Mouse (Mus musculus): ENCODE data around the gene Zfp13. TPM values are rescaled to one million over a fixed set of nuclear protein-coding genes. Genes with fewer than 3 reads are reported as not detected.

Zfp13 gene
- polyA plus RNA-seq, 1 experiment from 2014 or later = 24.1 TPM

DNA sequence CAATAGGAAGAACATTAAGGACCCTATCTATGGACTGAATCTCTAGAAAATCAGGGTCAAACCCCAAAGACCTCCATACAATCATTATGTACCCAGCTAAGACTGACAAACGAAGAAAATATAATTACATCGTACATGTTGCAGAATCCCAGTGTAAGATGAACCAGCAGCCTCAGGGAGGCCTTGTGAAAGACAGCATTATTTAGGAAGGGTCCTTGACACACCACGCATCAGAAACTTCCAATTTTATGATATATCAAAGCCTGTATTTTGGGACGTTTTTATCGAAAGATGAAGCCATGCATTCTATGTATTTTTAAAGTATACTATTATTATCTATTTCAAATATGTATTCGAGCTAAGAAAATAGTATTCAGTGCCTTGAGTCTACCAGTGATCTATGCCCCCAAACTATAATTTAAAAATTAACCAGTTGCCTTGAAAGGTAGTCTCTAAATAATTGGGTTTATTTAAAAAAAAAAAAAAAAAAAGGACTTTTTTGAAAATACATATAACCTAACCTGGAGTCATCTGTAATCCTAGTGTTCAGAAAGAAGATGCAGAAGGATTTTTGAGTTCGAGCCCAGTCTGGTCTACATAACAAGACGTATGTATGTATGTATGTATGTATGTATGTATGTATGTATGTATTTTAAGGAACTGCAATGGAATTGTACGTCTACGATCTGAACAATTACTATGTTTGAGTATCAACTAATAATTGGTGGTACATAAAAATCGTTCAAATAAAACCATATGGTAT is 51.4 kb downstream of the Zfp13 start:
- H3K4me1 ChIP-seq = peaks cover 19% of the 10 kb centered on the region; the same call in 1 of the 2 replicates
- 52% methylated on average over 11 of the region's 11 CpGs for WGBS
- H3K9me3 ChIP-seq = no peaks in the 10 kb centered on the region
- H3K27ac ChIP-seq = no peak overlapping the region
- H3K36me3 ChIP-seq = no peaks in the 10 kb centered on the region
- H3K4me3 ChIP-seq = 0 out of 2 replicates have a peak overlapping the region, but pooled peaks have one; percentile 64
- H3K27me3 ChIP-seq = no peaks in the 10 kb centered on the region
- no peak overlapping the region for H3K9ac ChIP-seq
- peak overlapping the region; percentile 54; the same call in 1 of the 2 replicates for H3K4me2 ChIP-seq (replicated peaks)
- ATAC-seq (ENCODE audit: insufficient number of reproducible peaks, insufficient read depth, low FRiP score, low TSS enrichment) = no peak

DNA sequence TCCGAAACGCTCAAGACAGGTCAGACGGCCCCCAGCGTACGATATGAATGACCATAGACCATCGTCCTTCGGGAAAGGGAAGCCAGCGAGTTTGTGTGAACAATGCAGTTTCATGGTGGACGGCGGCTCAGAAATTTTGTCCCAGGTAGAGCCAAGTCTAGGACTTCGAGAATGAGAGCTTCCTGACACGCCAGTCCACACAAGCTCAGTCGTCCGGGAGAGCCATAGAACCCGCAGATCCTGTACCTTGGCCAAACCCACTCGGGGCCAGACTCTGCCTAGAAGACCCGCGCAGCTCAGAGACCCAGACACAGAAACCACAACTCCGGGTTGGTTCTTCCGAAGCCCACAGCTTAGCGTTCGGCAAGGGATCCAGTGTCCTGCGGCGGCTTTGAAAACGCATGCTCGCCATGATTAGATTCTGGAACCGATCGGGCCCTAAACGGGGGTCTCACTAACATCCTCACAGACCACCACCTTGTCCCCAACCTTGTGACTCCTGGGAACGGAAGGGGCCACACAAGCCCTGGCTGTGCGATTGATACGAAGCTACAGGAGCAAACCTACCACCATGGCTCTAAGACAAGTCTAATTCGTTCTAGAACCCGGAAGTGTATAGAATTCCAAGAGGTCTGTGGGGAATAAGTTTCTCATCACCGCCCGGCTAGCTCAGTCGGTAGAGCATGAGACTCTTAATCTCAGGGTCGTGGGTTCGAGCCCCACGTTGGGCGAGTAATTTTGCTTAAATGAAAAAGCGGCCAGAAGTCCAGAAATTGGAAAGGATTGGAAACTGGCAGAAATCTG is 52.4 kb downstream of the Zfp13 start:
- peak overlapping the region; percentile 50 for H3K9ac ChIP-seq
- H3K4me2 ChIP-seq (replicated peaks) = peak overlapping the region; percentile 54
- peaks cover 19% of the 10 kb centered on the region; the same call in 1 of the 2 replicates for H3K4me1 ChIP-seq
- peak overlapping the region; percentile 64 for H3K4me3 ChIP-seq
- ATAC-seq (ENCODE audit: insufficient number of reproducible peaks, insufficient read depth, low FRiP score, low TSS enrichment) = no peak
- H3K9me3 ChIP-seq = no peaks in the 10 kb centered on the region
- H3K27me3 ChIP-seq = peaks cover 4% of the 10 kb centered on the region; the same call in 1 of the 2 replicates
- peak overlapping the region; percentile 42 for H3K27ac ChIP-seq
- 1% methylated on average over 42 of the region's 42 CpGs for WGBS
- H3K36me3 ChIP-seq = no peaks in the 10 kb centered on the region

DNA sequence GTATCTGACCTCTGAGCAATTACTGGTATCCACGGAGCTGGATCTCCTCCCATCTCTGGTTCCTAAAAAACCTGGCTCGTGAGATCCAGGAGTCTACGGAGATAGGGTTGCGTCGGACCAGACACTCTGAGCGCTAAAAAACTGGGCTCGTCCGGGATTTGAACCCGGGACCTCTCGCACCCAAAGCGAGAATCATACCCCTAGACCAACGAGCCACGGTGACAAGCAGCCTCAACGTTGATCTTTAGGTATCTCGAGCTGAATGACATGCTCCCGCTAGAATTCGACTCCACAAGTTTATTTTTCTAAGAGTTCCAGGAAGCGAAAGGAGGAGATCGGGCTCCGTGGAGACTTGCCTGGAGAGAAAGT is 53.0 kb downstream of the Zfp13 start:
- peak overlapping the region; percentile 42; the same call in 1 of the 2 replicates for H3K27ac ChIP-seq

DNA sequence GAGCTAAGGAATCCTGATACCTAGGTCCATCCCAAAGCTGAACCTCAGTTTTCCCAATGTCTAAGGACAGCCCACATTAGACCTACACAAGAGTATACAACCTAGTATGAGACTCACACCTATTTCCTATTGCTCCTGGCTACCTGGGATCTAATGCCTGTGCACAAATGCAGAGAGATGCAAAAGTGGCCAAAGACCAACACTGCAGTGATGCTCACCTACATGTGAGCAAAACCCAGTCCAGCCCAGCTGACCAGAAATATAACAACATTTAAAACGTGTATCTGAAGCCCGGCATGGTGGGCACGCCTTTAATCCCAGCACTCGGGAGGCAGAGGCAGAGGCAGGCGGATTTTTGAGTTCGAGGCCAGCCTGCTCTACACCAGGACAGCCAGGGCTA is 53.4 kb downstream of the Zfp13 start:
- peak overlapping the region; percentile 54; the same call in 1 of the 2 replicates for H3K4me2 ChIP-seq (replicated peaks)
- peaks cover 13% of the 10 kb centered on the region; the same call in 1 of the 2 replicates for H3K27me3 ChIP-seq
- H3K36me3 ChIP-seq = no peaks in the 10 kb centered on the region
- peak overlapping the region; percentile 64 for H3K4me3 ChIP-seq
- H3K9me3 ChIP-seq = no peaks in the 10 kb centered on the region
- H3K4me1 ChIP-seq = peaks cover 12% of the 10 kb centered on the region; the same call in 1 of the 2 replicates
- H3K27ac ChIP-seq = no peak overlapping the region
- H3K9ac ChIP-seq = no peak overlapping the region
- no peak for ATAC-seq (ENCODE audit: insufficient number of reproducible peaks, insufficient read depth, low FRiP score, low TSS enrichment)
- WGBS = 6% methylated on average over 6 of the region's 6 CpGs

More for the DNA sequence above, 53.0 kb downstream of the Zfp13 start:
- Histone ChIP-seq H3K27me3 (peaks cover 10% of the 10 kb centered on the region; the same call in 1 of the 2 replicates), H3K9ac (peak overlapping the region; percentile 50; the same call in 1 of the 2 replicates), H3K4me2 (replicated peaks) (peak overlapping the region; percentile 54), H3K4me1 (peaks cover 16% of the 10 kb centered on the region; the same call in 1 of the 2 replicates), H3K4me3 (peak overlapping the region; percentile 64), H3K9me3 (no peaks in the 10 kb centered on the region), H3K36me3 (no peaks in the 10 kb centered on the region)
- ATAC-seq (ENCODE audit: insufficient number of reproducible peaks, insufficient read depth, low FRiP score, low TSS enrichment) = 0 out of 2 replicates have a peak, but pooled peaks have one; percentile 4
- 2% methylated on average over 20 of the region's 20 CpGs for WGBS

DNA sequence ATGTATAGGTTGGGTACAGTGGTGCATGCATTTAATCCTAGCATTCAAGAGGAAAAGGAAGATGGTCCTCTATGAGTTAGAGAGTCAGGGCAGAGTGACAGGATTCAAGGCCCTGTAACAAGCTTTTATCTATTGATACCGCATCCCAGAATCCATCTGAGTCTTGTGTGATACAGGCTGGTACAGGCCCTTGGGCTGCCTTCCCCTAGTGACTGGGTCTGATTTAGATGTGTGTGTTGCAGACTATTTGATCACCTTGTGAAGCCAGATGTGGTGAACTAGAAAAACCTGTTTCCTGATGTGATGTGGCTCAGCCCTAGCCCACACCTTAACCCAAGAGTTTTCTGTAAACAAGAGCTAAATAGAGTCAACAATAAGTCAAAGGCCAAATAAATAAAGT is 54.5 kb downstream of the Zfp13 start:
- Histone ChIP-seq H3K4me2 (replicated peaks) (no peak overlapping the region), H3K27me3 (peaks cover 23% of the 10 kb centered on the region), H3K9ac (no peak overlapping the region), H3K4me3 (no peak overlapping the region), H3K27ac (no peak overlapping the region), H3K36me3 (no peaks in the 10 kb centered on the region), H3K4me1 (peaks cover 10% of the 10 kb centered on the region; the same call in 1 of the 2 replicates), H3K9me3 (no peaks in the 10 kb centered on the region)
- 94% methylated on average over 1 of the region's 1 CpGs for WGBS
- ATAC-seq (ENCODE audit: insufficient number of reproducible peaks, insufficient read depth, low FRiP score, low TSS enrichment) = no peak

DNA sequence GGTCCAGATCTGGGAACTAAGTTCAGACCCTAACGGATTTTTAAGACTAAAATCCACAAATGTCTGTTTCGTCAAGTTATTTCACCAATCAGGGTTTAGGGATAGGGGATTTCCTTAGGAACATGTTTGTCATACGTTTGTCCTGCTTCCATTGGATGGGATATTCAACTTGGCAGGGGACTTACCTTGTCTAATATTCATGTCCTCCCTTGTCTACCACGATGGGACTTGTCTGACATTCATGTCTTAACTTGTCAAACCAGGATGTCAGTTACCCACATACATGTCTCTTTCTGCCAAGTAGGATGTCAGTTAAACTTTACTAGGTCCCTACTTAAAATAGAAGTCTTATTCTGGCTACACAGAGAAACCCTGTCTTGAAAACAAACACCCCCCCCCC is 55.3 kb downstream of the Zfp13 start:
- peaks cover 8% of the 10 kb centered on the region; the same call in 1 of the 2 replicates for H3K4me1 ChIP-seq
- no peak overlapping the region for H3K4me2 ChIP-seq (replicated peaks)
- no peak overlapping the region for H3K9ac ChIP-seq
- no peak overlapping the region for H3K4me3 ChIP-seq
- WGBS = 69% methylated on average over 4 of the region's 4 CpGs
- no peak overlapping the region for H3K27ac ChIP-seq
- H3K27me3 ChIP-seq = peaks cover 31% of the 10 kb centered on the region
- no peak for ATAC-seq (ENCODE audit: insufficient number of reproducible peaks, insufficient read depth, low FRiP score, low TSS enrichment)
- no peaks in the 10 kb centered on the region for H3K36me3 ChIP-seq
- no peaks in the 10 kb centered on the region for H3K9me3 ChIP-seq

DNA sequence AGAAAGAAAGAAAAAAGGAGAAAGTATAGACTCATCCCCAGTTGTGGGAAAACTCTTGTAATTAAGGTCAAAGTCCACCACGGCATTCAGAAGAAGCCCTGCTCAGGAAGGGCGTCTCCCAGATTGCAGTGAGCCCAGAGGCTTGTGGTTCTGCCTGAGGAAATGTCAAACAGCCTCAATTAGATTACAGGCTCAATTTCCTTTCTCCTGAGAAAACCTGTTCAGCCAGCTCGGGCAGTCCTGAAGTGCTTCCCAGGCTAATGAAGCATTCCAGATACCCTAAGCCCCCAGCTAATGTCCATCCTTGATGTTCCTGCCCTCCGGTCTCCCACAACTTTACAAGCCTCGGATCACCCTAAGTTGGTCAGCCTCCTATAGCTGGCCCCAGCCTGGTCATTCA is 56.0 kb downstream of the Zfp13 start:
- H3K4me1 ChIP-seq = peaks cover 8% of the 10 kb centered on the region
- no peak overlapping the region for H3K4me3 ChIP-seq
- no peaks in the 10 kb centered on the region for H3K36me3 ChIP-seq
- no peaks in the 10 kb centered on the region for H3K9me3 ChIP-seq
- 12% methylated on average over 5 of the region's 5 CpGs for WGBS
- H3K27me3 ChIP-seq = peaks cover 38% of the 10 kb centered on the region
- H3K4me2 ChIP-seq (replicated peaks) = no peak overlapping the region
- ATAC-seq (ENCODE audit: insufficient number of reproducible peaks, insufficient read depth, low FRiP score, low TSS enrichment) = no peak
- H3K27ac ChIP-seq = no peak overlapping the region
- H3K9ac ChIP-seq = no peak overlapping the region

DNA sequence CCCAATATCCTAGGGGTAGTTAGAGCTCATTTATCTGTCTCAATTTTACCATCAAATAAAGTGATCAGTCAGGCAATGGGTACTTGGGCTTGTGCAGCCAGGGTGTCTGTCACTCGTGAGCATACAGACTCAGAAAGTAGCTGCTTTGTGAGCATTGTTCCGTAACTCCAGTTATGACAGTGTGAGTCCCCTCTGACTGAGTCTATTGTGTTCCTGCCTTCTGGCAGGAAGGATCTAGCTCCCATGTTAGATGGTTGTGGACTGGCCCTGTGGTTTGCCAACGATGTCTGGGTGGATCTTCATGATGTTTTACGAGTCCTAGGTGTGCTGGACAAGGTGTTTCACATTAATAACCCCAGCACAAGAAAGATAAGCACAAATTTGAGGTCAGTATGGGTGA is 56.5 kb downstream of the Zfp13 start:
- ATAC-seq (ENCODE audit: insufficient number of reproducible peaks, insufficient read depth, low FRiP score, low TSS enrichment) = no peak
- no peak overlapping the region for H3K27ac ChIP-seq
- H3K4me3 ChIP-seq = no peak overlapping the region
- H3K4me1 ChIP-seq = peaks cover 13% of the 10 kb centered on the region
- H3K36me3 ChIP-seq = no peaks in the 10 kb centered on the region
- H3K9me3 ChIP-seq = no peaks in the 10 kb centered on the region
- 0 out of 2 replicates have a peak overlapping the region, but pooled peaks have one; percentile 1 for H3K4me2 ChIP-seq (replicated peaks)
- 25% methylated on average over 4 of the region's 4 CpGs for WGBS
- H3K9ac ChIP-seq = no peak overlapping the region
- H3K27me3 ChIP-seq = peaks cover 43% of the 10 kb centered on the region

DNA sequence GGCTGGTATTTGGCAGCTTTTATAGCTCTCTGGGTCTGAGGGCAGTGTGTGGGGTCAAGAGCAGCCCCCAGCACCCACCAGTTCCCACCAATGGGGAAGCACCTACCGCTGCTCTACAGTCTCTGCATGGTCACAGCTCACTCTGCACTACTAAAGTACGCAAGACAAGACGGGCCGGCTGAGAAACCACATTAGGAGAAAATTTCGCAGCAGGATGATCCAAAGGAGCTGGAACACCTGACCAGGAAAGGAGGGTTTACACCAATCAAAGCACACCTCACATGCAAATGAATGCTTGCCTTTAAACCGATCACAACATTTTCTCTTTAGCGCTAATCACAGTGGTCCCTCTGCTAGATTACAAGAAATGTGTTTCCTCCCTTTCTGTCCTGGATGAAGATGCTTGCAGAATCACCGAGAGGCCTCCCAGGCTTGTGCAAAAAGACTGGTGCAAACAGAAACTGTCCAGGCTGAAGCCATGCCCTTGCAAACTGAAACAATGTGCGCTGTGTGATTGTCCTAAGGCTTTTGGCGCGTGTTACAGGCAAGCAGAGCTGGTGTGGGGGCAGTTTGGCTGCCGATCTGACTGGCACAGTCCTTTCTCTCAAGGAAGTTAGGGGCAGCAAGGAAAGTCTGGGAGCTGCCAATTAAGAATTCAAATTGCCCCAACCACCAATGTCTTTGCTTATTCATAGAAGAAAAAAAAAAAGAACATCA is 57.1 kb downstream of the Zfp13 start:
- Histone ChIP-seq H3K36me3 (no peaks in the 10 kb centered on the region), H3K9ac (no peak overlapping the region), H3K4me2 (replicated peaks) (peak overlapping the region; percentile 32), H3K27me3 (peaks cover 48% of the 10 kb centered on the region), H3K4me1 (peaks cover 15% of the 10 kb centered on the region), H3K27ac (no peak overlapping the region), H3K9me3 (no peaks in the 10 kb centered on the region), H3K4me3 (peak overlapping the region; percentile 13; the same call in 1 of the 2 replicates)
- no peak for ATAC-seq (ENCODE audit: insufficient number of reproducible peaks, insufficient read depth, low FRiP score, low TSS enrichment)
- 14% methylated on average over 12 of the region's 12 CpGs for WGBS

DNA sequence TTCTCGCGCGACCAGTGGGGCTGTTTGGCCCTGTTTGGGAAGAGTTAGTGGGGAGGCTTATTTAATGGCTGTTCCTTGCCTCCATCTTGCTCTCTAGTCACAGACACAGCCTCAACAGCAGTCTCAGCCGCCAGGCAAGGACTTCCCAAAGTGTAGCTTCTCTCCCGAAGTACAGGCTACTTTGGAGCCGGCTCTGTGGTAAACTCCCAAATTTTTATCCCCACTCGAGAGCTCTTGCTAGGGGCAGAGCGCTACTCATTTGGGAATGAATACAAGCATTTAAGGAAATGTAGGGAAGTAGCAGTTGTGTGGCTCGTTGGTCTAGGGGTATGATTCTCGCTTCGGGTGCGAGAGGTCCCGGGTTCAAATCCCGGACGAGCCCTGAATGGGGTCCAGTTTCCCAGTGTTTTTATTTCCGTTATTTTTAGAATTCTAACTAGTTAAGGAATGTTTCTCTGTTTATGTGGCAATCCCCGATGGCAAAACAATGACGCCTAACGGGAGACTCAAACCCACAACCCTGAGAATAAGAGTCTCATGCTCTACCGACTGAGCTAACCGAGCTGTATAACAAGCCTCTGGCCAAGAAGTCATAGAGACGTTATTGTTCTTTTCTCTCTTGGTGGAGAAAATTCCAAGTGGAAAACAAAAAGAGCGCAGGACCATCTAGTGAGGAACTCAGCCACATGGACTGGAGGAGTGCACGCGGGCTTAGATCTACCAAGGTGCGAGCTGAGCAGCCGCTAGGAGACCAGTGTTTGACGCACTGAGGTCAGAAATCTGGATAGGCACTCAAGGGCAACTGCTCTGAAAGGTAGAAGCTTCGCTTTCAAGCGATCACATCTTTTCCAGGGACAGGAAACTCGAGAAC is 58.4 kb downstream of the Zfp13 start:
- ATAC-seq (ENCODE audit: insufficient number of reproducible peaks, insufficient read depth, low FRiP score, low TSS enrichment) = no peak
- Histone ChIP-seq H3K9me3 (no peaks in the 10 kb centered on the region), H3K4me2 (replicated peaks) (peak overlapping the region; percentile 22)

More for the DNA sequence above, 58.4 kb downstream of the Zfp13 start:
- H3K27me3 ChIP-seq = peaks cover 52% of the 10 kb centered on the region
- no peak overlapping the region for H3K27ac ChIP-seq
- WGBS = 8% methylated on average over 31 of the region's 31 CpGs
- peaks cover 15% of the 10 kb centered on the region for H3K4me1 ChIP-seq
- H3K9ac ChIP-seq = no peak overlapping the region
- peak overlapping the region; percentile 17 for H3K4me3 ChIP-seq
- no peaks in the 10 kb centered on the region for H3K36me3 ChIP-seq

Data from embryonic facial prominence, embryonic 12.5 days (tissue).